19 mouse cellular contexts compared by ENCODE assay signal in genomic region chr4:120891960-120892359, GRCm38 (mm10). TPM values are rescaled to one million over a fixed set of nuclear protein-coding genes. Genes with fewer than 3 reads are reported as not detected.
A peak's percentile ranks its signal among the peaks of the same experiment; 100 is the strongest.
DNase-seq lines count a peak whose midpoint lies in the region; TF ChIP-seq lines count a peak whose summit lies in the region.
"Had no signal": no experiment of that assay in that cellular context is flagged by ENCODE, and none has a peak within 500 bp of the region (broad histone marks: within the 10 kb centered on the region; RNA-seq: fewer than 3 reads in every experiment).

No protein-coding gene starts in this region.

- H3K27ac ChIP-seq in left cerebral cortex, adult 2 months: peak overlapping the region; percentile 77
- H3K27ac ChIP-seq: heart, adult 2 months; heart, embryonic 10.5 days; heart, embryonic 13.5 days; hindbrain, embryonic 14.5 days had no signal

- intact Hi-C loops in left cerebral cortex, adult 2 months (cut with DNase I): no loop called here

- H3K4me3 ChIP-seq in left cerebral cortex, adult 2 months: no peak overlapping the region
- H3K4me3 ChIP-seq: forebrain, embryonic 10.5 days; heart, adult 2 months; heart, embryonic 10.5 days; heart, embryonic 13.5 days; intestine, embryonic 15.5 days had no signal

- no peak for TF ChIP-seq CTCF in left cerebral cortex, adult 2 months (IDR thresholded peaks at IDR 0.05)

- DNase-seq in cerebellum, adult 9-10 months: peak; percentile 56
- no peak for DNase-seq in cerebellum, postnatal 25 days
- peak; percentile 45 for DNase-seq in heart, adult 11 months
- no peak for DNase-seq in heart, postnatal 4 days
- DNase-seq in left cerebral cortex, adult 2 months (ENCODE audit: extremely low spot score in 1 of 2, low spot score in 2 of 2): no peak
- no peak for DNase-seq in left cerebral cortex, adult 18-20 months (ENCODE audit: low spot score in 2 of 2)
- DNase-seq: adrenal gland, adult 2 months; adrenal gland, postnatal 14 days; gastrocnemius, postnatal 25 days; heart, adult 2 months; heart, postnatal 14 days; kidney, adult 11 months; kidney, adult 8-10 months had no signal

RNA-seq across cellular contexts. Expression of gene Exo5, which starts 32.9 kb away (rescaled TPM):
- total RNA-seq in heart, postnatal 4 days (2021): 1 to 10 TPM; 7.8 to 8.5 TPM
- total RNA-seq in left cerebral cortex, adult 2 months (2021): 10 to 100 TPM; 11.5 to 14.7 TPM
- total RNA-seq in left cerebral cortex, adult 18-20 months (2021): 10 to 100 TPM; 12.7 to 15.0 TPM

RNA-seq across cellular contexts. Expression of gene Rims3, which starts 37.3 kb away (rescaled TPM):
- total RNA-seq in heart, postnatal 4 days (2021): under 1 TPM; 0.21 to 0.29 TPM
- total RNA-seq in left cerebral cortex, adult 2 months (2021): 100 to 1,000 TPM; 175 to 181 TPM
- total RNA-seq in left cerebral cortex, adult 18-20 months (2021): 100 to 1,000 TPM; 194 to 217 TPM
- total RNA-seq: MEL had no signal

RNA-seq across cellular contexts. Expression of gene Zfp69, which starts 59.5 kb away (rescaled TPM):
- 1 to 10 TPM; 5.6 to 6.1 TPM for total RNA-seq in heart, postnatal 4 days (2021)
- 1 to 10 TPM; 2.1 to 3.2 TPM for total RNA-seq in left cerebral cortex, adult 2 months (2021)
- 1 to 10 TPM; 1.7 to 1.9 TPM for total RNA-seq in left cerebral cortex, adult 18-20 months (2021)

Comparison
In these comparisons a context has a peak if more than half of its experiments do, and no peak if none do; other contexts are left out.
1. DNase-seq: peak in cerebellum, adult 9-10 months (single experiment) and heart, adult 11 months (single experiment); none in cerebellum, postnatal 25 days (0 of 2), heart, postnatal 4 days (single experiment), left cerebral cortex, adult 2 months (0 of 2) and left cerebral cortex, adult 18-20 months (0 of 2).
2. RNA of gene Rims3, which starts 37.3 kb away (total RNA-seq): 194 to 217 TPM in left cerebral cortex, adult 18-20 months and 175 to 181 TPM in left cerebral cortex, adult 2 months; 0.21 to 0.29 TPM in heart, postnatal 4 days; every median in the first group is over 100 times any median in the second.